Mouse (Mus musculus) lung, postnatal 0 days (tissue): ENCODE data around the gene Man2b1. TPM values are rescaled to one million over a fixed set of nuclear protein-coding genes. Genes with fewer than 3 reads are reported as not detected.
A peak's percentile ranks its signal among the peaks of the same experiment; 100 is the strongest.
"Not testable (repeated sequence)": the region's sequence is repeated elsewhere in the genome, so short reads cannot be mapped to it uniquely, and the experiment has no call there.

Experiments used
- ATAC-seq: fragments of 200-750 bp; cut with Nextera tagmentation; 2 replicates; pipeline ENCODE4 v1.8.0; 2017; ENCODE audit warnings: moderate library complexity
- DNase-seq: peaks from one replicate; pipeline ENCODE4 v3.0.0-alpha.2; 2016; ENCODE audit warnings: low spot score
- H3K27ac ChIP-seq: fragments of 300-500 bp; sonication (generic); 2 replicates; pipeline ENCODE4 v1.5.1; 2014; ENCODE audit warnings: antibody characterized with exemption, mild to moderate bottlenecking, low read length, mixed read lengths
- H3K27me3 ChIP-seq: fragments of 300-500 bp; sonication (generic); replicated peaks from 2 replicates; pipeline ENCODE4 v1.6.1; 2014; ENCODE audit warnings: low read length, mixed read lengths; ENCODE audit not compliant: insufficient read depth
- H3K36me3 ChIP-seq: fragments of 300-500 bp; sonication (generic); 2 replicates; pipeline ENCODE4 v1.6.1; 2014; ENCODE audit warnings: low read length, mixed read lengths; ENCODE audit not compliant: insufficient read depth
- H3K4me1 ChIP-seq: fragments of 300-500 bp; sonication (generic); 2 replicates; pipeline ENCODE4 v1.6.1; 2014; ENCODE audit warnings: antibody characterized with exemption, low read depth, low read length, mixed read lengths; ENCODE audit not compliant: insufficient read depth
- H3K4me2 ChIP-seq: fragments of 300-500 bp; sonication (generic); replicated peaks from 2 replicates; pipeline ENCODE4 v1.6.1; 2014; ENCODE audit warnings: low read depth, mild to moderate bottlenecking, low read length, moderate library complexity, mixed read lengths
- H3K4me3 ChIP-seq: fragments of 300-500 bp; sonication (generic); 2 replicates; pipeline ENCODE4 v1.5.1; 2014; ENCODE audit warnings: low read depth, low read length
- H3K9ac ChIP-seq: fragments of 300-500 bp; sonication (generic); replicated peaks from 2 replicates; pipeline ENCODE4 v1.6.1; 2014; ENCODE audit warnings: low read depth, mild to moderate bottlenecking
- H3K9me3 ChIP-seq: fragments of 300-500 bp; sonication (generic); 2 replicates; pipeline ENCODE4 v1.6.1; 2016; ENCODE audit warnings: low read length, mixed read lengths
- CTCF ChIP-seq: IDR thresholded peaks from 2 replicates; pipeline ENCODE4 v1.5.1; 2016; ENCODE audit warnings: antibody characterized with exemption, mild to moderate bottlenecking
- EP300 ChIP-seq: IDR thresholded peaks from 2 replicates; pipeline ENCODE4 v1.6.1; 2016; ENCODE audit warnings: antibody characterized with exemption, mild to moderate bottlenecking, control low read depth
- WGBS: fragments of 180-500 bp; shearing (Covaris S2); extraction: QIAGEN DNeasy Blood & Tissue Kit; methylation state at CpG from one replicate; pipeline ENCODE4 v1.1.7; 2014; 5-methylcytosine and 5-hydroxymethylcytosine counted together
- microRNA-seq: library from miRNA; unstranded; fragments of <30 nt; microRNA quantifications from one replicate; pipeline ENCODE4, GENCODE M21; 2016
- polyA plus RNA-seq: library from polyadenylated mRNA; unstranded; fragments of >200 nt; fragmentation: Nextera tagmentation; extraction: Ambion mirVana; gene quantifications from 2 replicates; pipeline ENCODE4 v1.2.1, GENCODE M21; 2015

The Man2b1 gene
- polyA plus RNA-seq, 1 experiment from 2014 or later = 38.4 TPM

DNA sequence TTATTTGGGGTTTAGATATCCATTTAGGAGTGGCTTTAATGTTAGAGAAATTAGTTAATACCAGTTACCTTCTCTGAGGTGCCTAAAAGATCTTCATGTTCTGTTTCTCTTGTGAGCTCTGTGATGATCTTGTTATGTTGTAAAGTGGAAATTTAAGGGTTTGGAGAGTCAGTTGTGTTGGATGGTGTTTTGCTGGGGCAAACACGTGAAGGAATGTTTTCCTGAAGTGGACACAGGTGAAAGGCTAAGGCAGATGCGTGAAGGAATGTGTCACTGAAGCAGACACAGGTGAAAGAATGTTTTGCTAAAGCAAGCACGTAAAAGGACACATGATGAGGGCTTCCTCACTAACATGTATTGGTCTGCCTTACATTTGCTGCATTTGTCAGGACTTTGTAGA, 39.9 kb downstream of the Man2b1 start, which contains the start of gene Zfp791:
Zfp791 (minus strand) TSS at position 101 of the 400 bp plus-strand sequence.
- DNase-seq (no peak), ATAC-seq (no peak)
- 63% methylated on average over 3 of the region's 3 CpGs for WGBS
- Histone ChIP-seq H3K27ac (no peak within 1 kb of the TSS), H3K4me3 (no peak within 1 kb of the TSS), H3K4me2 (no peak within 1 kb of the TSS), H3K9me3 (no peaks in the 10 kb centered on the region), H3K36me3 (no peaks in the 10 kb centered on the region), H3K27me3 (no peaks in the 10 kb centered on the region), H3K9ac (no peak within 1 kb of the TSS), H3K4me1 (no peaks in the 10 kb centered on the region)
- TF ChIP-seq EP300 (no peak), CTCF (no peak)

DNA sequence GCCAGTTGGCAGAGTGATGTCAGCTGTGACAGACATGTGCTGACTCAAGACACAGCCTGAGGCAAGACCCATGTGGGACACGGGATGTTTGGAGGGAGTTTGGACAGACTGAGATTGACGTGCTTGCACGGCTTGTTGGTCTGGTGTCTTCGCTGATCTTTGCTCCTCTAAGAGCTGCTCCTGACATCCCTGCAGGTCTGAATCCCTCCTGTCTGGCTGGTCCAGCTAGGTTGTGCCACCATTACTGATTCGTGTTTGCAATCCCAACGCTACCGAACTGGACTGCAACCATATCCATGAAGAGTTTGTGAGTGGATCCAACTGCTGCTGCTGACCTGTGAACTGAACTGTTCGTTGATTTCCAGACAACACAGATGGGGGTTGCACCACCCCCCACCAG, 40.6 kb downstream of the Man2b1 start:
- Histone ChIP-seq H3K4me3 (no peak overlapping the region), H3K27ac (no peak overlapping the region), H3K27me3 (no peaks in the 10 kb centered on the region), H3K9me3 (no peaks in the 10 kb centered on the region), H3K9ac (no peak overlapping the region), H3K4me1 (no peaks in the 10 kb centered on the region), H3K4me2 (no peak overlapping the region), H3K36me3 (no peaks in the 10 kb centered on the region)
- ATAC-seq (no peak), DNase-seq (no peak)
- TF ChIP-seq CTCF = no peak
- TF ChIP-seq EP300 = no peak
- WGBS = 84% methylated on average over 8 of the region's 8 CpGs

DNA sequence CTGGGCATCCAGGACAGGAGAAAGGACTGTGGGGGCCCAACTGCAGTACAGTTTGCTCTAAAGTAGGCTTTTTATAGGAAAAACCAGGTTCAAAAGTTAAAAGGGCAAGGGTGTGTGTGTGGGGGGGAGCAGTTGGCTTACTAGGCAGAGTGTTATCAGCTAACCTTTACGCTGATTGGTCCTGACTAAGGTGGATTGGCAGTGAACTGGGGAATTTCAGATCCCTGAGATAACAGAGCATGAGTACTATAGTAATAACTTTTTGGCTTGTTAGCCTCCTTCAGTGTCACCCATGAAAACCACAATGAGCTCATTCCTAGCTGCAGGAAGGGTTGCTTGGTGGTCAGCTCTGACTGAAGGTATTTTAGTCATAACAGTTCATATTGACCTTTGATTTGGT, 49.3 kb downstream of the Man2b1 start:
- WGBS = 75% methylated on average over 1 of the region's 1 CpGs
- no peaks in the 10 kb centered on the region for H3K9me3 ChIP-seq

DNA sequence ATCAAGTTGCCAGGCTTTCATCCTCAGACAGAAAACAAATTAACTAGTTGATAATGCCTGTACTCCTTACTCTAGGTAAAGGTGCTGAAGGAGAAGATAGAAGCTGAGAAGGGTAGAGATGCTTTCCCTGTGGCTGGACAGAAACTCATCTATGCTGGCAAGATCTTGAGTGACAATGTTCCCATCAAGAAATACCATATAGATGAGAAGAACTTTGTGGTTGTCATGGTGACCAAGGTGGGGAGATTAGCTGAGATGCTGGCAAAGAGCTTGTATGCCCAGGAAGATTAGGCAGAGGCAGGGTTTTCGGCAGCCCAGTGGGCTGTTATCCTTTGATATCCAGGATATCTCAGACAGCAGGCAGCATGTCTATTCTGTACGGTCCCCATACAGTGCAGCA, 52.6 kb downstream of the Man2b1 start:
- not testable (repeated sequence) for H3K9me3 ChIP-seq, DNase-seq, H3K4me3 ChIP-seq, H3K36me3 ChIP-seq, ATAC-seq, H3K27ac ChIP-seq, H3K9ac ChIP-seq, H3K27me3 ChIP-seq, H3K4me1 ChIP-seq, H3K4me2 ChIP-seq
- WGBS = 87% methylated on average over 2 of the region's 2 CpGs

More for the DNA sequence above, 49.3 kb downstream of the Man2b1 start:
- Histone ChIP-seq H3K4me2 (no peak overlapping the region), H3K9ac (no peak overlapping the region), H3K4me1 (no peaks in the 10 kb centered on the region), H3K36me3 (no peaks in the 10 kb centered on the region), H3K27ac (no peak overlapping the region), H3K4me3 (no peak overlapping the region), H3K27me3 (no peaks in the 10 kb centered on the region)
- no peak for ATAC-seq
- TF ChIP-seq EP300 = no peak
- no peak for TF ChIP-seq CTCF
- peak; percentile 5 for DNase-seq

DNA sequence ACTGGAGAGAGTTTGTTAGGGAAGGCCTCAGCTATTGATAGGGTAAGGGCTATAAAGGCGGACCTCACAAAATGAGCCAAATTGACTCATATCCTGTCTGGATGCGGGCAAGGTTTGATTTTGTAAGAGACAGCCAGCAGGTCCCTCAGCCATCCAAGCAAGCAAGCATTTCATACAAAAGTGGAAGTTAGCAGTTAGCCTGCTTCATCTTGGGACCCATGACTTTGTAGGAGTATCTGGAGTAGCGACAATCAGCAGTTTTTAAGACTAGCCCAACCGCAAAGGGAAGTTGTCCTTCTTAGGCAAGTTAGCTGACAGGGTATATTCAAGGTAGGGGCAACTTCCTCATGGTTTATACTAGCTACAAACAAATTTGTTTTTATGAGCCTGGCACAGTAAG, 59.4 kb downstream of the Man2b1 start:
- no peak; the same call in 1 of the 2 replicates for ATAC-seq
- Histone ChIP-seq H3K9me3 (no peaks in the 10 kb centered on the region), H3K4me1 (no peaks in the 10 kb centered on the region), H3K9ac (no peak overlapping the region), H3K27me3 (no peaks in the 10 kb centered on the region), H3K27ac (no peak overlapping the region), H3K4me3 (no peak overlapping the region), H3K4me2 (no peak overlapping the region), H3K36me3 (no peaks in the 10 kb centered on the region)
- 85% methylated on average over 4 of the region's 4 CpGs for WGBS
- DNase-seq = peak; percentile 23
- TF ChIP-seq CTCF (no peak), EP300 (no peak)

Small RNA genes lying within 50 kb of the gene (microRNA-seq; reads per million reads assigned to microRNA genes)
- gene Gm23388 = not detected
- gene Mir7070 = not detected

Other genes with a start within 250 kb of the Man2b1 start
- 77.9 and 85.7 TPM in 2 replicates for gene Rad23a, start 242.6 kb upstream of the Man2b1 start, polyA plus RNA-seq
- 318 and 405 TPM in 2 replicates for gene Calr, start 236.3 kb upstream of the Man2b1 start, polyA plus RNA-seq
- gene Farsa, start 226.3 kb upstream of the Man2b1 start, polyA plus RNA-seq = 44.0 and 44.6 TPM in 2 replicates
- 11.1 and 11.4 TPM in 2 replicates for gene Syce2, start 211.2 kb upstream of the Man2b1 start, polyA plus RNA-seq
- gene Gcdh, start 189.3 kb upstream of the Man2b1 start, polyA plus RNA-seq = 16.2 and 21.1 TPM in 2 replicates
- gene Klf1, start 181.3 kb upstream of the Man2b1 start, polyA plus RNA-seq = 0.69 and 1.1 TPM in 2 replicates
- gene Dnase2a, start 174.7 kb upstream of the Man2b1 start, polyA plus RNA-seq = 24.0 and 29.1 TPM in 2 replicates
- 0.32 and 0.33 TPM in 2 replicates for gene Mast1, start 145.9 kb upstream of the Man2b1 start, polyA plus RNA-seq
- gene Rtbdn, start 136.3 kb upstream of the Man2b1 start, polyA plus RNA-seq = not detected in 2 replicates
- 1.1 TPM in 1 of 2 replicates, not detected in the other for gene Gm49661, start 113.8 kb upstream of the Man2b1 start, polyA plus RNA-seq
- 337 and 356 TPM in 2 replicates for gene Prdx2, start 113.7 kb upstream of the Man2b1 start, polyA plus RNA-seq
- 46.4 and 55.7 TPM in 2 replicates for gene Rnaseh2a, start 113.5 kb upstream of the Man2b1 start, polyA plus RNA-seq
- gene Junb, start 104.6 kb upstream of the Man2b1 start, polyA plus RNA-seq = 69.0 and 126 TPM in 2 replicates
- 19.2 and 22.3 TPM in 2 replicates for gene Hook2, start 92.7 kb upstream of the Man2b1 start, polyA plus RNA-seq
- not detected in 2 replicates for gene Best2, start 68.7 kb upstream of the Man2b1 start, polyA plus RNA-seq
- 80.9 and 83.1 TPM in 2 replicates for gene Asna1, start 58.0 kb upstream of the Man2b1 start, polyA plus RNA-seq
- gene Trir, start 56.4 kb upstream of the Man2b1 start, polyA plus RNA-seq = 116 and 126 TPM in 2 replicates
- 16.4 and 18.0 TPM in 2 replicates for gene Tnpo2, start 46.4 kb upstream of the Man2b1 start, polyA plus RNA-seq
- gene Fbxw9, start 23.2 kb upstream of the Man2b1 start, polyA plus RNA-seq = 34.8 and 35.6 TPM in 2 replicates
- gene Gm5741, start 15.3 kb upstream of the Man2b1 start, polyA plus RNA-seq = not detected in 2 replicates
- 44.2 and 48.3 TPM in 2 replicates for gene Dhps, start 11.5 kb upstream of the Man2b1 start, polyA plus RNA-seq
- gene Wdr83os, start 2.5 kb upstream of the Man2b1 start, polyA plus RNA-seq = 88.9 and 95.6 TPM in 2 replicates
- 26.7 and 27.0 TPM in 2 replicates for gene Wdr83, start 2.0 kb upstream of the Man2b1 start, polyA plus RNA-seq
- gene Zfp791, start 39.8 kb downstream of the Man2b1 start, polyA plus RNA-seq = 1.5 and 1.6 TPM in 2 replicates
- gene Cks1brt, start 68.7 kb downstream of the Man2b1 start, polyA plus RNA-seq = not detected in 2 replicates
- gene Olfr371, start 142.7 kb downstream of the Man2b1 start, polyA plus RNA-seq = not detected in 2 replicates
- 37.5 and 40.9 TPM in 2 replicates for gene Orc6, start 216.4 kb downstream of the Man2b1 start, polyA plus RNA-seq
- gene Vps35, start 216.5 kb downstream of the Man2b1 start, polyA plus RNA-seq = 95.9 and 110 TPM in 2 replicates